Mouse (Mus musculus) hindbrain, embryonic 10.5 days (tissue): Measurements from ENCODE around the gene Sik3. TPM values are rescaled to one million over a fixed set of nuclear protein-coding genes. Genes with fewer than 3 reads are reported as not detected.
A peak's percentile ranks its signal among the peaks of the same experiment; 100 is the strongest.

ENCODE experiments used
- DNase-seq: peaks from one replicate; pipeline ENCODE4 v3.0.0-alpha.2; 2017; ENCODE audit warnings: low spot score
- H3K27ac ChIP-seq: fragments of 300-500 bp; sonication (generic); 2 replicates; pipeline ENCODE4 v1.5.1; 2016; ENCODE audit warnings: mild to moderate bottlenecking, moderate library complexity
- H3K27me3 ChIP-seq: fragments of 300-500 bp; sonication (generic); 2 replicates; pipeline ENCODE4 v1.6.1; 2016; ENCODE audit warnings: mild to moderate bottlenecking; ENCODE audit not compliant: poor library complexity, insufficient read depth, severe bottlenecking
- H3K36me3 ChIP-seq: fragments of 300-500 bp; sonication (generic); 2 replicates; pipeline ENCODE4 v1.6.1; 2016; ENCODE audit warnings: mild to moderate bottlenecking, moderate library complexity
- H3K4me1 ChIP-seq: fragments of 300-500 bp; sonication (generic); replicated peaks from 2 replicates; pipeline ENCODE4 v1.6.1; 2016; ENCODE audit warnings: mild to moderate bottlenecking
- H3K4me3 ChIP-seq: fragments of 300-500 bp; sonication (generic); 2 replicates; pipeline ENCODE4 v1.5.1; 2016; ENCODE audit warnings: mild to moderate bottlenecking, moderate library complexity
- H3K9me3 ChIP-seq: fragments of 300-500 bp; sonication (generic); 2 replicates; pipeline ENCODE4 v1.6.1; 2016; ENCODE audit warnings: mild to moderate bottlenecking, moderate library complexity
- WGBS: fragments of 180-500 bp; shearing (Covaris S2); methylation state at CpG from one replicate; pipeline ENCODE4 v1.1.7; 2016; 5-methylcytosine and 5-hydroxymethylcytosine counted together
- polyA plus RNA-seq: library from polyadenylated mRNA; unstranded; fragments of >200 nt; fragmentation: Nextera tagmentation; extraction: Ambion mirVana; gene quantifications from 2 replicates; pipeline ENCODE4 v1.2.1, GENCODE M21; 2016

The Sik3 gene
- polyA plus RNA-seq, 1 experiment from 2014 or later, result 7.1 TPM

DNA sequence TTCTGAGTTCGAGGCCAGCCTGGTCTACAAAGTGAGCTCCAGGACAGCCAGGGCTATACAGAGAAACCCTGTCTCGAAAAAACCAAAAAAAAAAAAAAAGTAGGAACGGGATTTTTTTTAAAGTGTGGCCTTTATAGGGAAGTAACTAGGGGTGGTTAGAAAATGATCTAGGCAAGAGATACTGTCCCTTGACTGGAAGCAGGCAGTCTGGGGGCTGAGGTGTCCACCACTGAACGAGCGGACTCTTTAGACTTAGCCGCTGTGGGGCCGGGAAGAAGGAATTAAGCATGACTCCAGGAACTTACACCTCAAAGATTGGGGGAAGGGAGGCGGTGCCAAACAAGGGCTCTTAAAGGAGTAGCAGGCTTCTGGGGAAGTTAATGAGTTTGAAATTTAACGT, 205.6 kb downstream of the Sik3 start:
- H3K36me3 ChIP-seq, result peaks cover 67% of the 10 kb centered on the region
- H3K4me1 ChIP-seq, result no peaks in the 10 kb centered on the region; the same call in 1 of the 2 replicates
- 87% methylated on average over 9 of the region's 9 CpGs for WGBS
- no peaks in the 10 kb centered on the region for H3K9me3 ChIP-seq
- H3K27ac ChIP-seq, result no peak overlapping the region
- no peak overlapping the region for H3K4me3 ChIP-seq
- no peak for DNase-seq
- no peaks in the 10 kb centered on the region for H3K27me3 ChIP-seq

- Histone ChIP-seq H3K27me3 (no peaks in the 10 kb centered on the region), H3K27ac (no peak overlapping the region), H3K36me3 (peaks cover 46% of the 10 kb centered on the region), H3K9me3 (no peaks in the 10 kb centered on the region), H3K4me1 (no peaks in the 10 kb centered on the region), H3K4me3 (no peak overlapping the region)
- 86% methylated on average over 6 of the region's 6 CpGs for WGBS
- no peak for DNase-seq
Observed at GRCm38 (mm10) chr9:46223090-46223489, 210.5 kb downstream of the Sik3 start.

DNA sequence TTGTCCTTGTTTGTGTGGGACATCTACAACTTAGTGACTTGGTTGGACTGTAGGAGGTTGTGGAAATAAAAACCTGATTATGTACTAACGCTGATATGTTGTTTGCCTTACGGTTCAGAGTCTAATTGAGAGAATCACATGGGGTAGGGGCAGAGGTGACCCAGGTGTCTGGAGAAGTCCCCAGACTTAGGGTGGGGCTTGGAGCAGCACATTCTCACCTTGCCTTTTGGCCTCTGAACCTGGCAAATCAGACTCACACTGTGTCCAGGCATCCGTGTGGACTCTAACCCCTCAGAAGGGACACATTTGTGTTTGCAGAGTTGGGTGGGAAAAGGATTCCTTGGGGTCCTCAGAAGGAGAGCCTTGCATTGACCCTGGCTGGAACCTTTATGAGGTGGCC, 211.5 kb downstream of the Sik3 start:
- peaks cover 45% of the 10 kb centered on the region for H3K36me3 ChIP-seq
- H3K4me3 ChIP-seq, result no peak overlapping the region
- H3K27ac ChIP-seq, result no peak overlapping the region
- no peaks in the 10 kb centered on the region for H3K4me1 ChIP-seq
- 88% methylated on average over 3 of the region's 3 CpGs for WGBS
- no peaks in the 10 kb centered on the region for H3K9me3 ChIP-seq
- H3K27me3 ChIP-seq, result peaks cover 9% of the 10 kb centered on the region; the same call in 1 of the 2 replicates
- DNase-seq, result no peak

- Histone ChIP-seq H3K9me3 (no peaks in the 10 kb centered on the region), H3K36me3 (peaks cover 35% of the 10 kb centered on the region), H3K4me3 (no peak overlapping the region), H3K4me1 (peaks cover 7% of the 10 kb centered on the region), H3K27ac (no peak overlapping the region), H3K27me3 (peaks cover 12% of the 10 kb centered on the region; the same call in 1 of the 2 replicates)
- WGBS, result 70% methylated on average over 5 of the region's 5 CpGs
- DNase-seq, result no peak
Observed at GRCm38 (mm10) chr9:46224945-46225660, 212.5 kb downstream of the Sik3 start.

GRCm38 (mm10) chr9:46227064-46227614, 214.5 kb downstream of the Sik3 start:
- no peak for DNase-seq
- Histone ChIP-seq H3K36me3 (peaks cover 14% of the 10 kb centered on the region), H3K4me3 (no peak overlapping the region), H3K27ac (no peak overlapping the region), H3K4me1 (peaks cover 15% of the 10 kb centered on the region), H3K9me3 (no peaks in the 10 kb centered on the region), H3K27me3 (peaks cover 30% of the 10 kb centered on the region)
- 93% methylated on average over 3 of the region's 3 CpGs for WGBS

DNA sequence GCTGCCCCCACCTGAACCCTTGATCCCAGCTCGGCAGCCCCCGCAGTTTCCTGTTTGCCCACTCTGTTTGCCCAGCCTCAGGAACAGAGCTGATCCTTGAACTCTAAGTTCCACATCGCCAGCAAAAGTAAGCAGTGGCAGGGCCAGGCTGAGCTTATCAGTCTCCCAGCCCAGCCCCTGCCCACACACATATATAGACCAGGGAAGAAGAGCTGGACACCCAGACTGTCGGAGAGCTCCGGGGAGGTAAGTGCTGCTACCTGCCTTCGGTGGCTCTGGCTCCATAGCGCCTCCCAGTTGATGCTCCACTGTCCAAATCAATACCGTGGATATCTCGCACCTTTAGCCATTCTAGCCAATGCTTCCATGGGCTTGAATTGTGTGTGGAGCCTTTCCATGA, 215.9 kb downstream of the Sik3 start, which contains the start of gene Apoa1:
Gene Apoa1 (plus strand): TSS at position 90 of the 400 bp plus-strand sequence.
- H3K9me3 ChIP-seq, result no peaks in the 10 kb centered on the region
- H3K36me3 ChIP-seq, result peaks cover 2% of the 10 kb centered on the region
- H3K4me1 ChIP-seq, result peaks cover 15% of the 10 kb centered on the region
- peaks cover 35% of the 10 kb centered on the region for H3K27me3 ChIP-seq
- no peak within 1 kb of the TSS for H3K27ac ChIP-seq
- H3K4me3 ChIP-seq, result no peak within 1 kb of the TSS
- DNase-seq, result no peak
- 66% methylated on average over 9 of the region's 9 CpGs for WGBS

DNA sequence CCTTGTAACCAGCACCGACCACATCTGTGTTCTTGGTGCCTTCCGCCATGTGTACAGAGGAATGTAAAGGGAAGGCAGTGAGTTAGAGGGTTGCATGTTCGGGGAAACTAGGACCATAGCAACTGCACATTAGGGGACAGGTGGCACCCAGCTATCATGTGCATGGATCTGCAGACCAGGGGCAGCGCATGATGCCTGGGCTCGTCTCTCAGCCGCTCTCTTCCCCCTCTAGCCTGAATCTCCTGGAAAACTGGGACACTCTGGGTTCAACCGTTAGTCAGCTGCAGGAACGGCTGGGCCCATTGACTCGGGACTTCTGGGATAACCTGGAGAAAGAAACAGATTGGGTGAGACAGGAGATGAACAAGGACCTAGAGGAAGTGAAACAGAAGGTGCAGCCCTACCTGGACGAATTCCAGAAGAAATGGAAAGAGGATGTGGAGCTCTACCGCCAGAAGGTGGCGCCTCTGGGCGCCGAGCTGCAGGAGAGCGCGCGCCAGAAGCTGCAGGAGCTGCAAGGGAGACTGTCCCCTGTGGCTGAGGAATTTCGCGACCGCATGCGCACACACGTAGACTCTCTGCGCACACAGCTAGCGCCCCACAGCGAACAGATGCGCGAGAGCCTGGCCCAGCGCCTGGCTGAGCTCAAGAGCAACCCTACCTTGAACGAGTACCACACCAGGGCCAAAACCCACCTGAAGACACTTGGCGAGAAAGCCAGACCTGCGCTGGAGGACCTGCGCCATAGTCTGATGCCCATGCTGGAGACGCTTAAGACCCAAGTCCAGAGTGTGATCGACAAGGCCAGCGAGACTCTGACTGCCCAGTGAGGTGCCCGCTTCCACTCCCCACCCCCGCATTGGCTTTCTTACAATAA, 217.2 kb downstream of the Sik3 start:
- H3K27ac ChIP-seq, result peak overlapping the region; percentile 86

GRCm38 (mm10) chr9:46230450-46230975, 217.9 kb downstream of the Sik3 start:
- no peak for DNase-seq
- peak overlapping the region; percentile 60 for H3K4me3 ChIP-seq
- WGBS, result 21% methylated on average over 13 of the region's 13 CpGs
- H3K27me3 ChIP-seq, result peaks cover 35% of the 10 kb centered on the region
- H3K36me3 ChIP-seq, result no peaks in the 10 kb centered on the region
- H3K27ac ChIP-seq, result peak overlapping the region; percentile 86
- no peaks in the 10 kb centered on the region for H3K9me3 ChIP-seq
- H3K4me1 ChIP-seq, result peaks cover 18% of the 10 kb centered on the region

More for the DNA sequence above, 217.2 kb downstream of the Sik3 start:
- Histone ChIP-seq H3K4me3 (peak overlapping the region; percentile 60), H3K4me1 (peaks cover 15% of the 10 kb centered on the region), H3K9me3 (no peaks in the 10 kb centered on the region), H3K36me3 (no peaks in the 10 kb centered on the region), H3K27me3 (peaks cover 35% of the 10 kb centered on the region)
- 16% methylated on average over 37 of the region's 37 CpGs for WGBS
- DNase-seq, result peak; percentile 84

DNA sequence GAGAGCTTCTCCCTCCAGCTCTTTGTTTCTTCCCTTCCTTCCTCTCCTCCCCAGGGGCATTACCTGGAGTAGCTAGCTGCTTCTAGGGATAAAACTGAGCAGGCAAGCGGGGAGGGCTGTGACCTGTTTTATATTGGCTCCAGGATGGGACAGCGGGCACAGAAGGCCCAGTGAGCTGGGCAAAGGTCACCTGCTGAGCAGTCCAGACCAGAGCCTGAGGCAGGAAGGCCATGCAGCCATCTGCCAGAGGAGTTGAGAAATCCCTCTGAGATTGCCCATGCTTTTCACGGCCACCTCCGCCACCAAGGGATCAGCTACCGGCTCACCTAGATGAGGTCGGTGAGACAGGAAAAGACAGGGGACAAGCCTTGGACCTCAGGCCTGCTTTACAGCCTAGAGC, 222.6 kb downstream of the Sik3 start:
- DNase-seq, result no peak
- Histone ChIP-seq H3K4me3 (no peak overlapping the region), H3K9me3 (no peaks in the 10 kb centered on the region), H3K4me1 (peaks cover 16% of the 10 kb centered on the region), H3K27ac (peak overlapping the region; percentile 23; the same call in 1 of the 2 replicates), H3K36me3 (no peaks in the 10 kb centered on the region), H3K27me3 (peaks cover 21% of the 10 kb centered on the region)
- WGBS, result 84% methylated on average over 6 of the region's 6 CpGs

GRCm38 (mm10) chr9:46235596-46235648, 222.8 kb downstream of the Sik3 start, which contains the start of gene Apoc3:
Apoc3 (minus strand) TSS chr9:46235636.
- H3K27me3 ChIP-seq, result peaks cover 19% of the 10 kb centered on the region
- no peaks in the 10 kb centered on the region for H3K9me3 ChIP-seq
- H3K36me3 ChIP-seq, result no peaks in the 10 kb centered on the region
- DNase-seq, result no peak
- no peak within 1 kb of the TSS for H3K4me3 ChIP-seq
- peaks cover 14% of the 10 kb centered on the region for H3K4me1 ChIP-seq
- H3K27ac ChIP-seq, result peak within 1 kb of the TSS; percentile 23; the same call in 1 of the 2 replicates

DNA sequence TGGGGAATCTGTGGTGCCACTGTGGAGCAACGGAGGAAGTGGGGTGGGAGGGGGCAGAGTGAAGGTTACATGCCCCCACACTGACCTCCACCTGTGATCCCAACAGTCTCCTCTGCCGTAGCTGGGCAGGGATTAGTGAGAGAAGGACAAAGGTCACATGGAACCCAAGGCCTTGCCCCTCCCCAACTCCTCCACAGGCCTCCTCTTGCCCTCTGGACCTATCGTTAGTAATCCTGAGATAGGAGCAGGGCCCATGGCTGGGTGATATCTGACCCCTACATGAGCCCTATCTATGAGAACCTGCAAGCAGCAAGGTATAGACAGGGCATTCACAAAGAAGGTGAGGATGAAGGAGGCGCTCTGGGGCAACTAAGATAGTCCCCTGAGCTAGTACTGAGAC, 223.0 kb downstream of the Sik3 start:
- H3K27ac ChIP-seq, result no peak overlapping the region
- WGBS, result 64% methylated on average over 4 of the region's 4 CpGs
- H3K4me3 ChIP-seq, result no peak overlapping the region
- DNase-seq, result no peak
- peaks cover 17% of the 10 kb centered on the region for H3K27me3 ChIP-seq
- H3K4me1 ChIP-seq, result peaks cover 12% of the 10 kb centered on the region
- H3K36me3 ChIP-seq, result no peaks in the 10 kb centered on the region
- no peaks in the 10 kb centered on the region for H3K9me3 ChIP-seq

GRCm38 (mm10) chr9:46238850-46239249, 226.2 kb downstream of the Sik3 start:
- 91% methylated on average over 7 of the region's 7 CpGs for WGBS

More at GRCm38 (mm10) chr9:46238850-46239249, 226.2 kb downstream of the Sik3 start:
- Histone ChIP-seq H3K27ac (no peak overlapping the region), H3K4me1 (peaks cover 19% of the 10 kb centered on the region; the same call in 1 of the 2 replicates), H3K9me3 (no peaks in the 10 kb centered on the region), H3K4me3 (no peak overlapping the region), H3K27me3 (no peaks in the 10 kb centered on the region; the same call in 1 of the 2 replicates), H3K36me3 (no peaks in the 10 kb centered on the region)
- DNase-seq, result no peak
